Mouse (Mus musculus): ENCODE data around the gene Pus10. TPM values are rescaled to one million over a fixed set of nuclear protein-coding genes. Genes with fewer than 3 reads are reported as not detected.
A peak's percentile ranks its signal among the peaks of the same experiment; 100 is the strongest.

Pus10 gene
- polyA plus RNA-seq, 1 experiment from 2014 or later, result 18.9 TPM

DNA sequence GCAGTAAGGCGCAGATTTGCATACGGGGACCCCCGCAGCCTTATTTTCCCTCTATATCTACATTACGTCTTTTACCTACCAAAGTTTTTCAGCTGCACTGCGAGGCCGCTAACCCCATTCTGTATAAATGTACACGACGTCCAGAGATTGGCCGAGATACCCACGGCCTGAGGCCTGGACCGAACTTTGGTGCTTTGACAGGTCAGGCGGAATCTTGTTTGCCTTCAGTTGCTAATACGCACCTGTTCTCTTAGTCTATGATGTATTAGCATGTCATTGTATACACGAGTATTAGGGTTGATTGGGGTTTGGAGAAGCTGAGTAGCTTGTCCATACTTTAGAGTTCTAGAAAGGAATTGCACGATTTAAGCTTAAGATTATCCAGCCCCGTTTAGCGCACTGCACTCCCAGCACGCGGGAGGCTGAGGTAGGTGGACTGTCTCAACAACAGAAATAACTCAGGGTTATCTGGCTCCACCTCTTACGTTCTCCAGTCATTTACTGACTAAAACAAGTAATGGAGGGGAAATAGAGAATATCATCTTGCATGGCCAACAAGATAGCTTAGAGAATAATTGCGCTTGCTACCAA, 106.1 kb downstream of the Pus10 start:
- H3K27ac ChIP-seq (replicated peaks), result peak overlapping the region; percentile 93
- H3K9me3 ChIP-seq (replicated peaks), result no peaks in the 10 kb centered on the region
- 6% methylated on average over 21 of the region's 21 CpGs for WGBS
- peaks cover 40% of the 10 kb centered on the region for H3K27me3 ChIP-seq (ENCODE audit: low read depth, poor library complexity, severe bottlenecking)
- DNase-seq (ENCODE audit: low spot score), result no peak
- H3K4me3 ChIP-seq, result peak overlapping the region; percentile 79
- no peaks in the 10 kb centered on the region for H3K36me3 ChIP-seq
- peaks cover 10% of the 10 kb centered on the region for H3K4me1 ChIP-seq

DNA sequence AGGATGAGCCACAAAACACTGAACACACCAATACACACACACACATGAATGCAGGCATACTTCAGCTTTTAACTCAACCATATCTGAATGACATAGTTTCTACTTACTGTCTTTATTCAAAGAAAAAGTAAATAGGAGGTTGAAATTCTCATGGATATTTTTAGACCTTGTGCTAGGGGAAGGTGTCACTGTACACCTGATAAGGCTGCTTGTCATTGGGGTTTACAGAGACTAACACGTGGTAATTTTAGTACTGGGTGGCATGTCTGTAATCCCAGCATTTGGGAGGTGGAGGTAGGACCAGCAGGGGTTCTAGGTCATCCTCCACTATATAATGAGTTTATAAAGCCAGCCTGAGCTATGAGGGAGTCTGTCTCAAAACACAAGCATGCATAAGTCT, 107.0 kb downstream of the Pus10 start:
- WGBS, result 41% methylated on average over 1 of the region's 1 CpGs
- no peaks in the 10 kb centered on the region for H3K36me3 ChIP-seq

DNA sequence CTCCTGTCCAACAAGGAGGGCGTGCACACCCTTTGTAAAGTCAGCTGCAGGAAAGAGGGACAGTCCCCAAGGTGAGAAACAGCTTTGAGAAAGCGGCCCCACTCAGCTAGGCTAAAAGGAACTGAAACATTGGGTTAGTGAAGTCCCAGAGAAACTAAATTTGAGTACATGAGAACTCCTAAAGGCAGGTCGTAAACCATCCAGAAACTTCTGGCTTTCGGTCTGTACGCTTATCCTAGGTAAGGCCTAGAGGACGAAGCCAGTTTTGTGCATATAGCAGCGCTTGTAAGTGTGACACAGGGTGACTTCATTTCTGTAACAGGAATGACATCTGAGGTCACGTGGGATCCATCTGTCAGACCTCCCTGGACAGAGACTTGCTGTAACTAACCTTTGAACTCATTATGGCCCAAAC, 113.3 kb downstream of the Pus10 start:
- no peak for DNase-seq (ENCODE audit: low spot score)
- Histone ChIP-seq H3K36me3 (no peaks in the 10 kb centered on the region), H3K4me3 (no peak overlapping the region), H3K27me3 (ENCODE audit: low read depth, poor library complexity, severe bottlenecking) (no peaks in the 10 kb centered on the region), H3K4me1 (no peaks in the 10 kb centered on the region), H3K27ac (replicated peaks) (no peak overlapping the region), H3K9me3 (replicated peaks) (no peaks in the 10 kb centered on the region)
- WGBS, result 90% methylated on average over 8 of the region's 8 CpGs

More for the DNA sequence above, 107.0 kb downstream of the Pus10 start:
- no peak for DNase-seq (ENCODE audit: low spot score)
- H3K9me3 ChIP-seq (replicated peaks), result no peaks in the 10 kb centered on the region
- peaks cover 40% of the 10 kb centered on the region for H3K27me3 ChIP-seq (ENCODE audit: low read depth, poor library complexity, severe bottlenecking)
- H3K27ac ChIP-seq (replicated peaks), result no peak overlapping the region
- no peak overlapping the region for H3K4me3 ChIP-seq
- H3K4me1 ChIP-seq, result peaks cover 10% of the 10 kb centered on the region

DNA sequence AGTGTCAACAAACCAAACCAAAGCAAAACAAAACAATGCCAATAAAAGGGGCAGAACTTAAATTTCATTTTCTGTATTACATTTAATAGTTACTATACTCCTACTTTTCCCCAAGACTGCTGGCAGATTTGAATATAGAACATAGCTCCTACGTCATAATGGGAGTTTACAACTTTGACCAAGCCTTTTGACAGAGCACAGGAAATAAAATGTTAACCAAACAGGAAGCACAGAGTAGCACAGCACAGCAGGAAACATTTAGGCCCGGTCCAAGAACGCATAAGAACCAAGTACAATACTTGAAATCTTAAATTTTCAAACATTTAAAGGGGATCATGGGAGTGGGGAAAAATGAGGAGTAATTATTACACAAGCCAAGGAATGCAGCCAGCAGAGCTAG, 116.6 kb downstream of the Pus10 start:
- Histone ChIP-seq H3K36me3 (no peaks in the 10 kb centered on the region), H3K4me1 (no peaks in the 10 kb centered on the region), H3K9me3 (replicated peaks) (no peaks in the 10 kb centered on the region), H3K4me3 (no peak overlapping the region), H3K27me3 (ENCODE audit: low read depth, poor library complexity, severe bottlenecking) (no peaks in the 10 kb centered on the region), H3K27ac (replicated peaks) (no peak overlapping the region)
- WGBS, result 82% methylated on average over 3 of the region's 3 CpGs
- no peak for DNase-seq (ENCODE audit: low spot score)

Other genes starting within 250 kb of the Pus10 start
- 136 and 137 TPM in 2 replicates for gene Ahsa2, start 167.6 kb upstream of the Pus10 start, polyA plus RNA-seq (2016; fragmentation: Nextera tagmentation; extraction: Ambion mirVana)
- gene 1700093K21Rik, start 144.5 kb upstream of the Pus10 start, polyA plus RNA-seq (2016; fragmentation: Nextera tagmentation; extraction: Ambion mirVana), result not detected in 2 replicates
- 39.2 and 51.6 TPM in 2 replicates for gene 0610010F05Rik, start 32.0 kb upstream of the Pus10 start, polyA plus RNA-seq (2016; fragmentation: Nextera tagmentation; extraction: Ambion mirVana)
- gene Pex13, start 285 bp downstream of the Pus10 start, polyA plus RNA-seq (2016; fragmentation: Nextera tagmentation; extraction: Ambion mirVana), result 36.0 and 37.0 TPM in 2 replicates
- gene Rel, start 105.3 kb downstream of the Pus10 start, polyA plus RNA-seq (2016; fragmentation: Nextera tagmentation; extraction: Ambion mirVana), result 0.55 and 0.59 TPM in 2 replicates
- 20.7 and 22.9 TPM in 2 replicates for gene Papolg, start 229.6 kb downstream of the Pus10 start, polyA plus RNA-seq (2016; fragmentation: Nextera tagmentation; extraction: Ambion mirVana)